Mouse (Mus musculus) lung, postnatal 36 days (tissue): ENCODE results near the gene Gnat1.
A peak's percentile ranks its signal among the peaks of the same experiment; 100 is the strongest.

ENCODE experiments used
- DNase-seq: peaks from one replicate; pipeline ENCODE4 v3.0.0; 2022; ENCODE audit warnings: mixed read lengths

Gene Gnat1

GRCm38 (mm10) chr9:107625351-107626128, 54.0 kb downstream of the Gnat1 start:
- DNase-seq, result peak; percentile 55

- DNase-seq, result no peak
These were observed 54.6 kb downstream of the Gnat1 start for GRCm38 (mm10) chr9:107624951-107625350.

- DNase-seq, result peak; percentile 86
These were observed 55.0 kb downstream of the Gnat1 start for GRCm38 (mm10) chr9:107624539-107624938.
